Mouse (Mus musculus) spleen, adult 2 months (tissue): ENCODE results near the gene Tlr7.

Experiments
- CTCF ChIP-seq: fragments of 200-500 bp; IDR thresholded peaks from 2 replicates; pipeline ENCODE4 v1.5.1; 2011; ENCODE audit warnings: mild to moderate bottlenecking, inconsistent platforms; ENCODE audit not compliant: insufficient read depth, insufficient read length, insufficient replicate concordance; ENCODE audit errors: extremely low read depth
- POLR2A ChIP-seq: fragments of 200-500 bp; IDR thresholded peaks from 2 replicates; pipeline ENCODE4 v1.6.1; 2011; ENCODE audit warnings: low read depth, low read length, inconsistent platforms

- TF ChIP-seq POLR2A = no peak
- TF ChIP-seq CTCF = no peak
These were observed 66.8 kb downstream of the Tlr7 start for GRCm38 (mm10) chrX:167263530-167263929.
